Mouse (Mus musculus) heart, adult 2 months (tissue): ENCODE measurements at regions not wholly inside any gene's neighbourhood (a gene's known extent, or its start where the extent isn't known, plus 50 kb on each side); places are given as distances from the start of the nearest gene placed in this dataset.
"Not testable (repeated sequence)": the region's sequence is repeated elsewhere in the genome, so short reads cannot be mapped to it uniquely, and the experiment has no call there.

Experiments
- DNase-seq, 2 experiments: peaks; one replicate each; pipeline ENCODE4 v3.0.0; 2021
- H3K27ac ChIP-seq: fragments of 200-600 bp; 2 replicates; pipeline ENCODE4 v1.8.1; 2022
- H3K27me3 ChIP-seq: fragments of 200-500 bp; 2 replicates; pipeline ENCODE4 v1.6.1; 2012; ENCODE audit warnings: mild to moderate bottlenecking, low read length, inconsistent platforms, mixed read lengths; ENCODE audit not compliant: control insufficient read depth, insufficient read depth
- H3K36me3 ChIP-seq: fragments of 200-500 bp; 2 replicates; pipeline ENCODE4 v1.6.1; 2012; ENCODE audit warnings: low read length, inconsistent platforms; ENCODE audit not compliant: control insufficient read depth, insufficient read depth
- H3K4me1 ChIP-seq: fragments of 200-500 bp; 2 replicates; pipeline ENCODE4 v1.6.1; 2011; ENCODE audit warnings: low read length; ENCODE audit not compliant: control insufficient read depth, insufficient read depth
- H3K4me3 ChIP-seq: fragments of 200-600 bp; 2 replicates; pipeline ENCODE4 v1.8.1; 2022
- H3K79me2 ChIP-seq: fragments of 200-500 bp; replicated peaks from 2 replicates; pipeline ENCODE4 v1.6.1; 2012; ENCODE audit warnings: mild to moderate bottlenecking, inconsistent platforms, low read length, moderate library complexity, mixed read lengths; ENCODE audit not compliant: control insufficient read depth, insufficient read depth
- H3K9ac ChIP-seq: fragments of 200-500 bp; 2 replicates; pipeline ENCODE4 v1.6.1; 2012; ENCODE audit warnings: low read depth, mild to moderate bottlenecking, control low read depth, inconsistent platforms, low read length, mixed read lengths
- CTCF ChIP-seq: fragments of 200-600 bp; IDR thresholded peaks from 2 replicates; pipeline ENCODE4 v1.8.1; 2022; ENCODE audit warnings: antibody characterized with exemption, mild to moderate bottlenecking, moderate library complexity
- EP300 ChIP-seq: fragments of 200-500 bp; IDR thresholded peaks from 2 replicates; pipeline ENCODE4 v1.6.1; 2011; ENCODE audit warnings: low read depth, low read length, control low read depth; ENCODE audit not compliant: insufficient read depth
- POLR2A ChIP-seq: fragments of 200-500 bp; IDR thresholded peaks from 2 replicates; pipeline ENCODE4 v1.6.1; 2011; ENCODE audit warnings: mild to moderate bottlenecking, low read depth, low read length, control low read depth; ENCODE audit not compliant: insufficient read depth
- WGBS: fragments of 180-500 bp; shearing (Covaris S2); methylation state at CpG from one replicate; pipeline ENCODE4 v1.1.7; 2018; 5-methylcytosine and 5-hydroxymethylcytosine counted together
- intact Hi-C: fragments of 180-260 bp; cut with DNase I; formaldehyde crosslinking; loops from one replicate; pipeline ENCODE4 v1.15.1; 2025

GRCm38 (mm10) chr13:98438206-98438605 lies 53.6 kb downstream of the Gm10320 start:
- 92% methylated on average over 8 of the region's 8 CpGs for WGBS
- no peaks in the 10 kb centered on the region for H3K27me3 ChIP-seq
- no peaks in the 10 kb centered on the region for H3K36me3 ChIP-seq
- intact Hi-C loops = no loop called here
- TF ChIP-seq EP300 (no peak), CTCF (no peak), POLR2A (no peak)
- no peaks in the 10 kb centered on the region for H3K79me2 ChIP-seq
- H3K4me3 ChIP-seq = no peak overlapping the region
- H3K4me1 ChIP-seq = no peaks in the 10 kb centered on the region
- no peak overlapping the region for H3K9ac ChIP-seq
- no peak for DNase-seq
- H3K27ac ChIP-seq = no peak overlapping the region

GRCm38 (mm10) chr13:98436961-98437360 lies 54.8 kb downstream of the Gm10320 start:
- H3K4me1 ChIP-seq = no peaks in the 10 kb centered on the region
- H3K9ac ChIP-seq = no peak overlapping the region
- H3K4me3 ChIP-seq = no peak overlapping the region
- no peaks in the 10 kb centered on the region for H3K27me3 ChIP-seq
- no peak for DNase-seq
- WGBS = 71% methylated on average over 8 of the region's 8 CpGs
- H3K27ac ChIP-seq = no peak overlapping the region
- no peaks in the 10 kb centered on the region for H3K36me3 ChIP-seq
- intact Hi-C loops = no loop called here
- no peaks in the 10 kb centered on the region for H3K79me2 ChIP-seq
- TF ChIP-seq POLR2A (no peak), EP300 (no peak), CTCF (no peak)

GRCm38 (mm10) chr13:98435245-98435975 lies 56.4 kb downstream of the Gm10320 start:
- intact Hi-C loops = no loop called here
- Histone ChIP-seq H3K27me3 (no peaks in the 10 kb centered on the region; the same call in 1 of the 2 replicates), H3K4me1 (no peaks in the 10 kb centered on the region), H3K79me2 (no peaks in the 10 kb centered on the region), H3K4me3 (no peak overlapping the region), H3K36me3 (no peaks in the 10 kb centered on the region), H3K27ac (no peak overlapping the region), H3K9ac (no peak overlapping the region)
- WGBS = 91% methylated on average over 8 of the region's 8 CpGs
- no peak for DNase-seq
- TF ChIP-seq CTCF (no peak), EP300 (no peak), POLR2A (no peak)

GRCm38 (mm10) chr13:98429851-98430250 lies 62.0 kb downstream of the Gm10320 start:
- Histone ChIP-seq H3K4me1 (no peaks in the 10 kb centered on the region), H3K27ac (no peak overlapping the region), H3K9ac (no peak overlapping the region), H3K27me3 (peaks cover 2% of the 10 kb centered on the region), H3K79me2 (no peaks in the 10 kb centered on the region), H3K4me3 (no peak overlapping the region), H3K36me3 (no peaks in the 10 kb centered on the region)
- intact Hi-C loops = no loop called here
- WGBS = 61% methylated on average over 21 of the region's 21 CpGs
- DNase-seq = no peak
- no peak for TF ChIP-seq CTCF

GRCm38 (mm10) chr13:98427660-98428059 lies 64.1 kb downstream of the Gm10320 start:
- H3K79me2 ChIP-seq, H3K36me3 ChIP-seq, H3K4me3 ChIP-seq, DNase-seq, H3K4me1 ChIP-seq, H3K9ac ChIP-seq, intact Hi-C loops, H3K27me3 ChIP-seq, H3K27ac ChIP-seq: not testable (repeated sequence)
- 10% methylated on average over 16 of the region's 16 CpGs for WGBS

- H3K36me3 ChIP-seq = no peaks in the 10 kb centered on the region
- H3K9ac ChIP-seq = no peak overlapping the region
- H3K27ac ChIP-seq = no peak overlapping the region
- H3K79me2 ChIP-seq = no peaks in the 10 kb centered on the region
- 78% methylated on average over 7 of the region's 7 CpGs for WGBS
- peaks cover 2% of the 10 kb centered on the region; the same call in 1 of the 2 replicates for H3K27me3 ChIP-seq
- no peak for TF ChIP-seq POLR2A
- no peak for TF ChIP-seq EP300
- TF ChIP-seq CTCF = no peak
- intact Hi-C loops = no loop called here
- DNase-seq = no peak
- H3K4me1 ChIP-seq = no peaks in the 10 kb centered on the region
- H3K4me3 ChIP-seq = no peak overlapping the region
Observed at GRCm38 (mm10) chr13:98425026-98425425, 66.8 kb downstream of the Gm10320 start.
